Mouse (Mus musculus): ENCODE results near the gene Gm26602.

Gene Gm26602

DNA sequence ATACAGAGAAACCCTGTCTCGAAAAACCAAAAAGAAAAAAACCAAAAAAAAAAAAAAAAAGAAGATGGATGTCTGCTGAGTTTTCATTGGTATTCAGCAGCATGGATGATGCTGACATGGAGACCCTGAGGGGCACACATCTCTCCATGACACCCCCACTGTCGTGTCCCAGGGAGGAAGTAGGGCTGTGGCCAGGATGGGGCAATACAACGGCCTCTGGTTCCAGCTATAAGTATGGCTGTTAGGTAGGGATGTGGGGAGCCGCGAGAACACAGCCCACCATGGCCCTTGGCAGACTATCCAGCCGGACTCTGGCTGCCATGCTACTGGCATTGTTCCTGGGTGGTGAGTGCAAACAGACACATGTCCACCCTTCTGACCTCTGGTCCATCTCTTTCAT lies 24.6 kb upstream of the Gm26602 start, which contains the start of gene Elane:
TSS of gene Elane (plus strand) at position 194 of the 400 bp plus-strand sequence.
- DNase-seq: no peak

GRCm38 (mm10) chr10:79886611-79887010 lies 24.0 kb upstream of the Gm26602 start:
- no peak for DNase-seq

DNA sequence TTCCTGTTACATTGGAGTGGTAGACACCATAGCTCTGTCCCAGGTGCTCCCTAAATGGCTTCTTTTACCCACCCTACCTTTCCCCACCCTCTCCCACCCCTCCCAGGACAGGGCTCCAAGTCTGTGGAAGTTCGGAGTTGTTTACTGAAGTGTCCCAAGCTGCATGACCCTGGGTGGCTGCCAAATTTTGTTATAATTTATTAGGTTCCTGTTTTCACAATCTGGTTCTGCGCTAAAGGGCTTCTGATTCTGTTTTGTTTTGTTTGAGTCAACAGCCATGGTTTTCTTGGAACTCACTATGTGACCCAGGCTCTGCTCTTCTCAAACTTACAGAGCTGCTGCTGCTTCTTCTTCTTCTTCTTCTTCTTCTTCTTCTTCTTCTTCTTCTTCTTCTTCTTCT lies 21.3 kb upstream of the Gm26602 start:
- DNase-seq: no peak

DNA sequence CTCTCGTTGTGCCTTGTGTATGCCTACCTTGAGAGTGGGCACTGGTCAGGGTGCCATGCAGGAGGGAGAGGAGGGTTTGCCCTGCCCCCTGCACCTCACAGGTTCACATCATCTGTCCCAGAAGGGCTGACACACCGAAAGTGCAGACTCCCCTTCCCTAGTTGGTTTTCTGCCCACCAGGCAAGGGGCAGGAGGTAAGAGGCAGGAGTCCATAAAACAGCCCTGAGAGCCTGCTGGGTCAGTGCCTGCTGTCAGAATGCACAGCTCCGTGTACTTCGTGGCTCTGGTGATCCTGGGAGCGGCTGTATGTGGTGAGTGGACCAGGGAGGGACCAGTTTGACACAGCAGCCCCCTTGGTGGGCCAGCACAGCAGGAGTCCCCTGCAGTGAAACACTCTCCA lies 20.0 kb upstream of the Gm26602 start, which contains the start of gene Cfd:
TSS of gene Cfd (plus strand) at position 184 of the 400 bp plus-strand sequence.
- DNase-seq: no peak

DNA sequence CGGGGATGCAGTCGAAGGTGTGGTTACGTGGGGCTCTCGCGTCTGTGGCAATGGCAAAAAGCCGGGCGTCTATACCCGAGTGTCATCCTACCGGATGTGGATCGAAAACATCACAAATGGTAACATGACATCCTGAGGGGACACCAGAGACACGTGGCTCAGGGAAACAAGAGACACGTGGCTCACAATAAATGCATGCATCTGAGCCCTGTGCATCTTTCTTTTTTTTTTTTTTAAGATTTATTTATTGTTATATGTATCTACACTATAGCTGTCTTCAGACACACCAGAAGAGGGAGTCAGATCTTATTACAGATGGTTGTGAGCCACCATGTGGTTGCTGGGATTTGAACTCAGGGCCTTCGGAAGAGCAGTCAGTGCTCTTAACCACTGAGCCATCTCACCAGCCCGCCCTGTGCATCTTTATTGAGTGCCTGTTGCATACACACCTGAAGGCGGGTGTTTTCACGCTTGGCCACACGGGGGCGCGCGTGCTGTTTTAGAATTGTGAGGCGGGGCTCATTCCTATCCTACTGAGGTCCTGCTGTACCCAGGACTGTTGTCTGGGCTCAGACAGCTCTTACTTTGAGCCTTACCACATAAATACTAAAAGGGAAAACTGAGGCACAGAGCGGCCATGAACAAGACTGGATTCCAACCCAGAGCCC lies 18.1 kb upstream of the Gm26602 start:
- DNase-seq: peak; percentile 83 to 85

- DNase-seq: no peak
These were observed 14.3 kb upstream of the Gm26602 start for GRCm38 (mm10) chr10:79896306-79896705.

GRCm38 (mm10) chr10:79896814-79897213 lies 13.8 kb upstream of the Gm26602 start:
- DNase-seq: no peak

GRCm38 (mm10) chr10:79897316-79898245 lies 13.1 kb upstream of the Gm26602 start:
- no peak for DNase-seq

DNA sequence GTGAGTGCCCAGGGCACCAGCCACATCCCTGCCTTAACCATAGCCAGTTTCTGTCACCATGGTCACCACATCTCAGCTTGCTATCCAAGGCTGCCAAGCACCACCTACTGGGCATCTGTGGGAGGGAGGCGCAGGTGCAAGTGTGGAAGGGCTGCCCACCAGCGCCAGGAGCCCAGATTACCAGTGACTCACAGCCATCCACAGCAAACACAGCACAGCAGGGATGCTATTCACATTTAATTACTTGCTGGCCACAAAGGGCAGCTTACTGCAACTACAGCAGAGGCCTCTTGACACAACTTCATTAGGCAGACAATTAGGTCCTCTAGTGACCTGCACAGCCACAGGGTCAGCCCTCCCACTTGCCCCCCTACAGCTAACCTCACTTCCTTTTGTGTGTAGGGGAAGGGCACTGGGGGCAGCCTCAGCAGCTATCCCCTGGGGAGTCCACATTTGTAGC lies 9.7 kb upstream of the Gm26602 start:
- DNase-seq: no peak

GRCm38 (mm10) chr10:79906712-79907111 lies 3.9 kb upstream of the Gm26602 start:
- DNase-seq: no peak

GRCm38 (mm10) chr10:79907415-79907814 lies 3.2 kb upstream of the Gm26602 start:
- DNase-seq: no peak

DNA sequence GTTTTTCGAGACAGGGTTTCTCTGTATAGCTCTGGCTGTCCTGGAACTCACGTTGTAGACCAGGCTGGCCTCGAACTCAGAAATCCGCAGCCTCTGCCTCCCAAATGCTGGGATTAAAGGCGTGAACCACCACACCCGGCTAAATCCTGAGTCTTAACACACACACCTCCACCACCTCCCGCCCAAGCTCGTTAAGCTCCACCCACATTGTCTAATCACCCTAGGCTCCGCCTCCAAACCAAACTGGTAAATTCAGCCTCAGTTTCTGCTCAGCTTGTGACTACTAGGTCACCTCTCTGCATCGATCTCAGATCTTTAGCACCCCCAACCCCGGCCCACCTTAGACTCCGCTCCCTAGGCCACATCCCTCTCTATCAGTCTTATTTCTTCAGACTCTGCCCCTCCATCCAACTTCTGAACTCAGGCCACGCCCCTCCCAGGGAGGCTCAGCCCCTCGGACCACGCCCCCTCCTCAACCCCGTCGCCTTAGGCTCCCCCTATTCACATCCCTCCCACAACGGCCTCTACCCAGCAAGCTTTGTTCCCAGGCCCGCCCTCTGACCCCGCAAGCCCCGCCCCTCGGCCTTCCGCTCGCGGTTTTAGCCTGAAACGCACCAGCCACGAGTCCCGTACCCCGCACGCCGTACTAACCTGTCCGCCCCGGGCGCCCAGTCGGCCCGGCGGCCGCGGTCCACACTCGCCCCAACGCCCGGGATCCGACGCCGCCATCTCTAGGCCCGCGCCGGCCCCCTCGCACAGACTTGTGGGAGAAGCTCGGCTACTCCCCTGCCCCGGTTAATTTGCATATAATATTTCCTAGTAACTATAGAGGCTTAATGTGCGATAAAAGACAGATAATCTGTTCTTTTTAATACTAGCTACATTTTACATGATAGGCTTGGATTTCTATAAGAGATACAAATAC lies 2.2 kb upstream of the Gm26602 start, which contains the start of gene Med16:
TSS of gene Med16 (minus strand) at position 757 of the 925 bp plus-strand sequence.
- peak; percentile 96 for DNase-seq

GRCm38 (mm10) chr10:79909092-79909922 lies 1.3 kb upstream of the Gm26602 start:
- DNase-seq: peak; percentile 48 to 58

- no peak for DNase-seq
These were observed 1.8 kb downstream of the Gm26602 start for GRCm38 (mm10) chr10:79912412-79912811.

DNA sequence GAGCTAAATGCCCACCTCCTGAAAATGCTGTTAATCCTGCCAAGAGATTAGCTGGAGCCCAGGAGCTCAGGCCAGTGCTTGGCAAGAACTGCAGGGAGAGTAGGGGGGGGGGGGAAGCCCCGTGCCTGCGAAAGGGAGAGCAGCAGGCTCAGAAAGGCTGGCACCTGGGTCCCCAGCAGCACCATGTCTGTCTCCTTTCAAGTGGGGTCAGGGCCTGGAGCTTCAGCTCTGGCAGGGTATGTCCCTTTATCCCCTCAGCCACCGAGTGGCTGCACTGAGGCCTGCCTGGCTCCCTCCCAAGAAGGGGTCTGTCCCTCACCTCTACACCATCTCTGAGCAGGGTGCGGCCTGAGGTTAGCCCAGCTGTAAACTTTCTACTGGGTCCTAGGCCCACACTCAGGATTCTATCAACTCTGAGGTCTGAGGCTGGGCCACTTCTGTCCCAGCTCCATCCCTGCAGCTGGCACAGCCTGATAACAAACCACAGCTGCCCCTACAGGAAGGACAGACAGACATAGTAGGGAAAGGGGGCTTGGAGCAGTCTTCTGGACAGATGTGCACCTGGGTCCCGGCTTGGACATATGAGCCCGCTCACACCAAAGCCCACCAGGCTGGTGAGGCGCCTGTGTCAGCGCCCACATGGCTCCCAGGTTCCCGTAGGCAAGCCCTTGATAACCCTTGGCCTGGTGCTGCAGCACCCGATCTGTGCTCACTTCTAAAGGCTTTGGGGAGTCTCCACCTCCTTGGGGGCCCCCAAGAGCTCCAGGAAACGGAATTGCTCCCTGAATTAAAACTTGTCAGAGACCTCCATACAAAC lies 3.7 kb downstream of the Gm26602 start:
- DNase-seq: no peak

DNA sequence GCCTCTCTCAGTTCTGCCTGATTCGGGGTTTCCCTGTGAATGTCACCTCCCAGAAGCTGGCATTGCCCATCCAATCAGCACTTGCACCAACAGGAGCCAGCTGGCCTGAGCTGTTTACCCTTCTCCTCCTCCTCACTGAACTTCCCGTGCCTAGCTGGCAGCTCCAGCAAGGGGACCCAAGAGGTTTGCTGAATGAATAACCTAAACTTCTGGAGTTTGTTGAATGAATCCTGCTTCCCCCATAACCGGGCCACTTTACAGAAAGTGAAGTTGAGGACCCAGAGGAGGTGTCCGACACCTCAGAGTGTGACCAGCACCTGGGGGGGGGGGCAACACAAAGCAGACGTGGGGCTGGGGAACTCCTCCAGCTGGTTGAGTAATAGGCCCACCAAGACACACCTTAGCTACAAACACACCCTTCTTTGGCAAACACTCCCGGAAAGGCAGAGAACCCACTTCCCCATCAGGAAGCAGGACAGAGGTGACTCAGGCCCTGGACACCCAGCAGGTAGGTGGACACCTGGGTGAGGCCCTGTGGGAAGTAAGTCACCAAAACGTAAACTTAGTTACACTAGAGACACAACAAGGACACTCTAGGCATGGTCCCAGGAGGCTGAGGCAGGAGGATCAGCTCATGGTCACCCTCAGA lies 4.4 kb downstream of the Gm26602 start:
- no peak for DNase-seq

GRCm38 (mm10) chr10:79916081-79916480 lies 5.4 kb downstream of the Gm26602 start:
- peak in 1 of 2 experiments; percentile 40 for DNase-seq

- peak; percentile 90 to 93 for DNase-seq
These were observed 6.3 kb downstream of the Gm26602 start, which contains the start of gene Kiss1r for GRCm38 (mm10) chr10:79916808-79917531. Gene Kiss1r (plus strand): TSS chr10:79916971.

DNA sequence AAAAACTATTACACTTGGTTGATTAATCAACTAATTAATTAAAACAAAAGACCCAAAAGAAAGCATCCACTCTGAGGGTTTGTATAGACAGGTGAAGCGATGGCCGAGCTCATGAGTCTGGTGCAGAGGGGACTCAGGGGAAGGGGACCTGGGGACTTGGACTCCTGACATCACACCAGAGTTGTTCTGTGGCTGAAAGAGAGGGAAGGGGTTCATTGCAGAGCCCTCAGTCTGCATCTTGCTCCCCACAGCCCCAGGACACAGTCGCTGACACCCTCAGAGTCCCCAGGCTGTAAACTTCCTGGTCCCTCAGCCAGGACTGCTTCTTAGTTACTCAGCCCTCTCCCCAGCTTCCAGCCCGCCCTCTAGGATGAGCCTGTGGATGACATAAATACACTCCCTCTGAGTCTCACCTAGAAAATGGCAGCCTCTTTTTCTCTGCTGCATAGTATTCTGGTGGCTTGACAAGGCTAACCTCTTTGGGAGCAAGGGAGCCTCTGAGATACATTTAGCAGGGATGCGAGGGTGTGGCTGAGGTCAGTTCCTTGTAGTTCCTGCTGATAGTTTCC lies 7.0 kb downstream of the Gm26602 start:
- no peak for DNase-seq

All from cerebellum, adult 18-20 months (tissue).